Mouse (Mus musculus) urinary bladder, postnatal 36 days (tissue): ENCODE measurements around the gene Il4ra.

ENCODE experiments used
- DNase-seq, 2 experiments: peaks; one replicate each; pipeline ENCODE4 v3.0.0; 2022; ENCODE audit warnings: low spot score in 2 of 2, mixed read lengths in 1 of 2

Gene Il4ra

GRCm38 (mm10) chr7:125600136-125600535 lies 48.2 kb downstream of the Il4ra start:
- DNase-seq, result no peak

- no peak for DNase-seq
These were observed 48.8 kb downstream of the Il4ra start for GRCm38 (mm10) chr7:125600612-125601279.

- no peak for DNase-seq
These were observed 49.4 kb downstream of the Il4ra start for GRCm38 (mm10) chr7:125601280-125601670.

GRCm38 (mm10) chr7:125601821-125602448 lies 50.0 kb downstream of the Il4ra start:
- DNase-seq, result no peak

- DNase-seq, result no peak
These were observed 51.3 kb downstream of the Il4ra start, which contains the start of gene Il21r for GRCm38 (mm10) chr7:125603185-125603631. TSS of gene Il21r (plus strand) at chr7:125603429.

GRCm38 (mm10) chr7:125604362-125605319 lies 52.7 kb downstream of the Il4ra start:
- DNase-seq, result no peak

GRCm38 (mm10) chr7:125605725-125606139 lies 53.8 kb downstream of the Il4ra start:
- DNase-seq, result no peak

- DNase-seq, result no peak
These were observed 54.6 kb downstream of the Il4ra start for GRCm38 (mm10) chr7:125606265-125607164.

- DNase-seq, result no peak
These were observed 55.7 kb downstream of the Il4ra start for GRCm38 (mm10) chr7:125607384-125608182.

- no peak for DNase-seq
These were observed 56.3 kb downstream of the Il4ra start for GRCm38 (mm10) chr7:125608183-125608688.

GRCm38 (mm10) chr7:125613579-125613978 lies 61.7 kb downstream of the Il4ra start:
- DNase-seq, result no peak

- no peak for DNase-seq
These were observed 63.5 kb downstream of the Il4ra start for GRCm38 (mm10) chr7:125615453-125615852.

- DNase-seq, result no peak
These were observed 66.1 kb downstream of the Il4ra start for GRCm38 (mm10) chr7:125618016-125618415.

GRCm38 (mm10) chr7:125620077-125620476 lies 68.2 kb downstream of the Il4ra start:
- DNase-seq, result no peak

GRCm38 (mm10) chr7:125622741-125623685 lies 71.1 kb downstream of the Il4ra start:
- DNase-seq, result no peak

GRCm38 (mm10) chr7:125625219-125625618 lies 73.3 kb downstream of the Il4ra start:
- no peak for DNase-seq

GRCm38 (mm10) chr7:125625829-125626228 lies 73.9 kb downstream of the Il4ra start:
- DNase-seq, result no peak
